Mouse (Mus musculus) kidney, embryonic 15.5 days (tissue): ENCODE data around the gene 1700001C19Rik. TPM values are rescaled to one million over a fixed set of nuclear protein-coding genes. Genes with fewer than 3 reads are reported as not detected.

Source experiments
- ATAC-seq: fragments of 200-750 bp; cut with Nextera tagmentation; replicated peaks from 2 replicates; pipeline ENCODE4 v1.8.0; 2017; ENCODE audit warnings: moderate TSS enrichment; ENCODE audit not compliant: low FRiP score
- H3K27ac ChIP-seq: fragments of 300-500 bp; sonication (generic); 2 replicates; pipeline ENCODE4 v1.5.1; 2015; ENCODE audit warnings: mild to moderate bottlenecking, inconsistent platforms
- H3K27me3 ChIP-seq: fragments of 300-500 bp; sonication (generic); 2 replicates; pipeline ENCODE4 v1.6.1; 2015; ENCODE audit warnings: inconsistent platforms
- H3K36me3 ChIP-seq: fragments of 300-500 bp; sonication (generic); 2 replicates; pipeline ENCODE4 v1.6.1; 2015; ENCODE audit warnings: inconsistent platforms
- H3K4me1 ChIP-seq: fragments of 300-500 bp; sonication (generic); 2 replicates; pipeline ENCODE4 v1.6.1; 2015; ENCODE audit warnings: inconsistent platforms
- H3K4me2 ChIP-seq: fragments of 300-500 bp; sonication (generic); 2 replicates; pipeline ENCODE4 v1.6.1; 2015; ENCODE audit warnings: moderate library complexity, mild to moderate bottlenecking, inconsistent platforms
- H3K4me3 ChIP-seq: fragments of 300-500 bp; sonication (generic); replicated peaks from 2 replicates; pipeline ENCODE4 v1.5.1; 2015; ENCODE audit warnings: mild to moderate bottlenecking, inconsistent platforms
- H3K9ac ChIP-seq: fragments of 300-500 bp; sonication (generic); 2 replicates; pipeline ENCODE4 v1.6.1; 2015; ENCODE audit warnings: mild to moderate bottlenecking, inconsistent platforms
- H3K9me3 ChIP-seq: fragments of 300-500 bp; sonication (generic); replicated peaks from 2 replicates; pipeline ENCODE4 v1.6.1; 2016; ENCODE audit warnings: inconsistent platforms
- WGBS: fragments of 180-500 bp; shearing (Covaris S2); methylation state at CpG from one replicate; pipeline ENCODE4 v1.1.7; 2015; ENCODE audit warnings: mixed read lengths; 5-methylcytosine and 5-hydroxymethylcytosine counted together
- polyA plus RNA-seq: library from polyadenylated mRNA; unstranded; fragments of >200 nt; fragmentation: Nextera tagmentation; extraction: Ambion mirVana; gene quantifications from 2 replicates; pipeline ENCODE4 v1.2.1, GENCODE M21; 2015

The 1700001C19Rik gene
- polyA plus RNA-seq, 1 experiment from 2014 or later, result 0.26 TPM

- Histone ChIP-seq H3K4me3 (no peak overlapping the region), H3K4me1 (peaks cover 40% of the 10 kb centered on the region), H3K9me3 (no peaks in the 10 kb centered on the region), H3K36me3 (no peaks in the 10 kb centered on the region), H3K4me2 (no peak overlapping the region), H3K9ac (no peak overlapping the region), H3K27me3 (no peaks in the 10 kb centered on the region), H3K27ac (no peak overlapping the region)
- WGBS, result 75% methylated on average over 3 of the region's 3 CpGs
- ATAC-seq, result no peak
Observed at GRCm38 (mm10) chr17:47459341-47459919, 22.3 kb upstream of the 1700001C19Rik start.

GRCm38 (mm10) chr17:47458936-47459335 lies 21.8 kb upstream of the 1700001C19Rik start:
- Histone ChIP-seq H3K27ac (no peak overlapping the region), H3K4me3 (no peak overlapping the region), H3K9ac (no peak overlapping the region), H3K4me2 (no peak overlapping the region), H3K27me3 (no peaks in the 10 kb centered on the region), H3K9me3 (no peaks in the 10 kb centered on the region), H3K36me3 (no peaks in the 10 kb centered on the region), H3K4me1 (peaks cover 40% of the 10 kb centered on the region)
- WGBS, result 68% methylated on average over 2 of the region's 2 CpGs
- no peak for ATAC-seq

GRCm38 (mm10) chr17:47458310-47458709 lies 21.1 kb upstream of the 1700001C19Rik start:
- no peak for ATAC-seq
- no peaks in the 10 kb centered on the region for H3K9me3 ChIP-seq
- H3K27ac ChIP-seq, result no peak overlapping the region
- 67% methylated on average over 13 of the region's 13 CpGs for WGBS
- H3K4me3 ChIP-seq, result no peak overlapping the region
- peaks cover 39% of the 10 kb centered on the region for H3K4me1 ChIP-seq
- no peaks in the 10 kb centered on the region for H3K27me3 ChIP-seq
- no peak overlapping the region for H3K4me2 ChIP-seq
- no peaks in the 10 kb centered on the region for H3K36me3 ChIP-seq
- no peak overlapping the region for H3K9ac ChIP-seq

GRCm38 (mm10) chr17:47454675-47455074 lies 17.5 kb upstream of the 1700001C19Rik start:
- H3K9ac ChIP-seq, result no peak overlapping the region
- ATAC-seq, result no peak; the same call in 1 of the 2 replicates
- 43% methylated on average over 8 of the region's 8 CpGs for WGBS
- H3K36me3 ChIP-seq, result no peaks in the 10 kb centered on the region
- H3K4me3 ChIP-seq, result no peak overlapping the region
- H3K27me3 ChIP-seq, result no peaks in the 10 kb centered on the region
- H3K27ac ChIP-seq, result 0 out of 2 replicates have a peak overlapping the region, but pooled peaks have one; percentile 81
- H3K9me3 ChIP-seq, result no peaks in the 10 kb centered on the region
- H3K4me2 ChIP-seq, result no peak overlapping the region
- H3K4me1 ChIP-seq, result peaks cover 54% of the 10 kb centered on the region

GRCm38 (mm10) chr17:47452886-47453285 lies 15.7 kb upstream of the 1700001C19Rik start:
- no peak overlapping the region for H3K4me2 ChIP-seq
- WGBS, result 32% methylated on average over 7 of the region's 7 CpGs
- no peaks in the 10 kb centered on the region for H3K9me3 ChIP-seq
- H3K9ac ChIP-seq, result no peak overlapping the region
- peak; percentile 37 for ATAC-seq
- peak overlapping the region; percentile 81 for H3K27ac ChIP-seq
- H3K4me1 ChIP-seq, result peaks cover 72% of the 10 kb centered on the region
- no peak overlapping the region for H3K4me3 ChIP-seq
- H3K36me3 ChIP-seq, result no peaks in the 10 kb centered on the region
- H3K27me3 ChIP-seq, result no peaks in the 10 kb centered on the region

GRCm38 (mm10) chr17:47450880-47451565 lies 13.8 kb upstream of the 1700001C19Rik start:
- Histone ChIP-seq H3K4me1 (peaks cover 75% of the 10 kb centered on the region), H3K9me3 (no peaks in the 10 kb centered on the region), H3K27ac (peak overlapping the region; percentile 81), H3K36me3 (no peaks in the 10 kb centered on the region), H3K9ac (no peak overlapping the region), H3K27me3 (no peaks in the 10 kb centered on the region), H3K4me3 (no peak overlapping the region), H3K4me2 (no peak overlapping the region)
- ATAC-seq, result 0 out of 2 replicates have a peak, but pooled peaks have one; percentile 41
- WGBS, result 66% methylated on average over 12 of the region's 12 CpGs

- ATAC-seq, result peak; percentile 40; the same call in 1 of the 2 replicates
- Histone ChIP-seq H3K9ac (no peak overlapping the region), H3K9me3 (no peaks in the 10 kb centered on the region), H3K27me3 (no peaks in the 10 kb centered on the region), H3K4me3 (no peak overlapping the region), H3K4me1 (peaks cover 78% of the 10 kb centered on the region), H3K36me3 (no peaks in the 10 kb centered on the region), H3K27ac (peak overlapping the region; percentile 81), H3K4me2 (no peak overlapping the region)
- 22% methylated on average over 7 of the region's 7 CpGs for WGBS
Observed at GRCm38 (mm10) chr17:47450239-47450638, 13.1 kb upstream of the 1700001C19Rik start.

- H3K27ac ChIP-seq, result peak overlapping the region; percentile 81
- WGBS, result 54% methylated on average over 5 of the region's 5 CpGs
- peaks cover 70% of the 10 kb centered on the region for H3K4me1 ChIP-seq
- no peak overlapping the region for H3K9ac ChIP-seq
- no peaks in the 10 kb centered on the region for H3K27me3 ChIP-seq
- no peaks in the 10 kb centered on the region for H3K36me3 ChIP-seq
- peak overlapping the region; percentile 6; the same call in 1 of the 2 replicates for H3K4me2 ChIP-seq
- no peak overlapping the region for H3K4me3 ChIP-seq
- ATAC-seq, result no peak
- H3K9me3 ChIP-seq, result no peaks in the 10 kb centered on the region
Observed at GRCm38 (mm10) chr17:47449432-47449831, 12.3 kb upstream of the 1700001C19Rik start.

GRCm38 (mm10) chr17:47448523-47449372 lies 11.6 kb upstream of the 1700001C19Rik start:
- no peak overlapping the region for H3K4me3 ChIP-seq
- 0 out of 2 replicates have a peak, but pooled peaks have one; percentile 7 for ATAC-seq
- H3K27me3 ChIP-seq, result no peaks in the 10 kb centered on the region
- peaks cover 65% of the 10 kb centered on the region for H3K4me1 ChIP-seq
- no peak overlapping the region for H3K9ac ChIP-seq
- H3K27ac ChIP-seq, result peak overlapping the region; percentile 81
- 30% methylated on average over 8 of the region's 8 CpGs for whole genome bisulfite sequencing
- H3K9me3 ChIP-seq, result no peaks in the 10 kb centered on the region
- peak overlapping the region; percentile 6 for H3K4me2 ChIP-seq
- H3K36me3 ChIP-seq, result no peaks in the 10 kb centered on the region

GRCm38 (mm10) chr17:47446561-47446960 lies 9.4 kb upstream of the 1700001C19Rik start:
- ATAC-seq, result no peak
- Histone ChIP-seq H3K27ac (no peak overlapping the region), H3K9ac (no peak overlapping the region), H3K4me1 (peaks cover 46% of the 10 kb centered on the region), H3K9me3 (no peaks in the 10 kb centered on the region), H3K4me2 (no peak overlapping the region), H3K27me3 (no peaks in the 10 kb centered on the region), H3K4me3 (no peak overlapping the region), H3K36me3 (no peaks in the 10 kb centered on the region)
- 90% methylated on average over 11 of the region's 11 CpGs for WGBS

GRCm38 (mm10) chr17:47446025-47446424 lies 8.8 kb upstream of the 1700001C19Rik start:
- ATAC-seq, result no peak
- Histone ChIP-seq H3K27ac (no peak overlapping the region), H3K27me3 (no peaks in the 10 kb centered on the region), H3K4me3 (no peak overlapping the region), H3K4me1 (peaks cover 44% of the 10 kb centered on the region), H3K4me2 (no peak overlapping the region), H3K36me3 (no peaks in the 10 kb centered on the region), H3K9me3 (no peaks in the 10 kb centered on the region), H3K9ac (no peak overlapping the region)
- WGBS, result 82% methylated on average over 9 of the region's 9 CpGs

- Histone ChIP-seq H3K27me3 (no peaks in the 10 kb centered on the region), H3K4me3 (no peak overlapping the region), H3K4me1 (peaks cover 44% of the 10 kb centered on the region), H3K27ac (no peak overlapping the region), H3K9ac (no peak overlapping the region), H3K36me3 (no peaks in the 10 kb centered on the region), H3K9me3 (no peaks in the 10 kb centered on the region), H3K4me2 (no peak overlapping the region)
- no peak for ATAC-seq
- 70% methylated on average over 11 of the region's 11 CpGs for WGBS
Observed at GRCm38 (mm10) chr17:47445518-47445917, 8.3 kb upstream of the 1700001C19Rik start.
